Mouse (Mus musculus): ENCODE measurements around the gene Gm16253.
"Not testable (repeated sequence)": the region's sequence is repeated elsewhere in the genome, so short reads cannot be mapped to it uniquely, and the experiment has no call there.

Gene Gm16253

DNA sequence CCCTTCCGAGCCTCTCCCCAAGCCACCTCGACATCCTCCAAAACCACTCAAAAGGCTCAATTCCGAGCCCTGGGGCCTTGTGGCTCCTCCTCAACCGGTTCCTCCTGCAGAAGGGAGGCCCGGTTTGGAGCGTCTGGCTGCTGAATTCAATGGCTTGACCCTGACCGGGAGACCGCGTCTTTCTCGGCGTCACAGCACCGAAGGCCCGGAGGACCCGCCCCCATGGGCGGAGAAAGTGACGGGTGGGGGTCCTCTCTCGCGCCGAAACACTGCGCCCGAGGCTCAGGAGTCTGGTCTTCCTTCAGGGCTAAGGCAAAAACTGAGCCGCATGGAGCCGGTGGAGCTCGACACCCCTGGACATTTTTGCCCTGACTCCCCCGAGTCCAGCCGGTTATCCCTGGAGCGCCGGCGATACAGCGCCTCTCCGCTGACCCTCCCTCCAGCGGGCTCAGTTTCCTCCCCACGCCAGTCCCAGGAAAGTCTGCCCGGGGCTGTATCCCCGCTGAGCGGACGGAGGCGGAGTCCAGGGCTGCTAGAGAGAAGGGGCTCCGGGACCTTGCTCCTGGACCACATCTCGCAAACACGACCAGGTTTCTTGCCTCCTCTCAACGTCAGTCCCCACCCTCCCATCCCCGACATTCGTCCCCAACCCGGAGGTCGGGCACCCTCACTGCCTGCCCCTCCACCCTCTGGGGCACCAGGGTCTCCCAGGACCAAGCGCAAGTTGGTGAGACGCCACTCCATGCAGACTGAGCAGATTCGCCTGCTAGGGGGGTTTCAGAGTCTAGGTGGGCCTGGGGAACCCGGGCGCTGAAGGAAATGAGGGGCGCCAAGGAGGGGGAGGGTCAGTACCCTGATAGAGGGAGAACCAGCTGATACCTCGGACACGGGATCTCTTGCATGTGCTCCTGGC is 21.6 kb downstream of the Gm16253 start:
- DNase-seq (ENCODE audit: low spot score in 2 of 2) = no peak

DNA sequence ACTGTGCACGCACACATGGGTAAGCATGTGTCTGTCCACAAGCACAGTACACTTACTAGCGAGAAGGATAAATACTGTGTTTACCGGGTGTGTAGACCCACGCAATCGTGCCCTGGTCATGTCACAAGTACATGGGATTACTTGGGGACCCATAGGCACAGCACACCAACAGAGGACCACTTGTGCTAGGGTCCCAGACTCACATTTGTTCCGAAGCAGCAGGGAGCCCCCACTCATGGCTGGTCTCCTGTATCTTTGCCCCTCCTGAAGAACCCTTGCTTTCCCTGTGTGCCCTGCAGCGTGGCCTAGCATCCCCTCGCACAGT is 22.2 kb downstream of the Gm16253 start:
- no peak for DNase-seq (ENCODE audit: low spot score in 2 of 2)

DNA sequence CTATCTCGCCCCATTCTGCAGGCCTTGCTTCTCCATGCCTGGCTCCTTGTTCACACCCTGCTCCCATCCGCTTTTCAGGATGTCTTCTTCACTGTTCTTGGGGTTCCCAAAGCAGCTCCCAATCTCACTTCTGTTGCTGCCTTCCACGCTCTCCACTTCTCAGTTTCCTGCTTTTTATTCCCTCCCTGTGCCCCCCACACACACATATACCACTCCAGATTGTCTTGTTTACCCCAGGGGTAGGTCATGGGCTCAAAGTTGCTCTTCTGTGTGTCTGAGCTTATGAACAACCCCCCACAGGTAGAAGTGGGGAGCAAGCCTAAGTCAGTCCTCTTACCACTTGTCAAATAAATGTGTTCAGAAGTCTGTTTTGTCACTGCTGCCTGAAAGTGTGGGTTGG is 22.6 kb downstream of the Gm16253 start:
- no peak for DNase-seq (ENCODE audit: low spot score in 2 of 2)

GRCm38 (mm10) chr3:96600639-96601250 is 24.0 kb downstream of the Gm16253 start, which contains the start of gene Lix1l:
Gene Lix1l (plus strand): TSS chr3:96601149.
- DNase-seq (ENCODE audit: low spot score in 2 of 2) = peak; percentile 50 to 75

DNA sequence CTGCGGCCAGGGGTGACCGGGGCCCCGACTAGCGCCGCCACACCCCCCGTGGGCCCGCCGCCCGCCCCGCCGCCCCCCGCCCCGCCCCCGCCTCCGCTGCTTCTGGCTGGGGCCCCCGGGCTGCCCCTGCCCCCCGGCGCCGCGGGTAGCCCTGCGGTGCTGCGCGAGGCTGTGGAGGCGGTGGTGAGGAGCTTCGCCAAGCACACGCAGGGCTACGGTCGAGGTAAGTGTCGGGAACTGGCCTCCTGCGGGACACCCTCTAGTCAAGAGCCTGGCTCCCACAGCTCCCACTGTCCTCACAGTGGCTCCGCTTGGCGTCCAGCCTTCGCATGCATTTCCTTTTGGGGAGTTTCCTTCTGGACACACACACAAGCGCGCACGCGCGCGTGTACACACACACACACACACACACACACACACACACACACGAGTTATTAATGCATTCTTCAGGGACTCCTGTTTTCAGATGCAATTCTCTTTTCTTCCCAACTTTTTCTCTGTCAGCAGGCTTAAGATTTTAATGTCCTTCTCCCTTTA is 24.5 kb downstream of the Gm16253 start:
- DNase-seq (ENCODE audit: low spot score in 2 of 2) = no peak

DNA sequence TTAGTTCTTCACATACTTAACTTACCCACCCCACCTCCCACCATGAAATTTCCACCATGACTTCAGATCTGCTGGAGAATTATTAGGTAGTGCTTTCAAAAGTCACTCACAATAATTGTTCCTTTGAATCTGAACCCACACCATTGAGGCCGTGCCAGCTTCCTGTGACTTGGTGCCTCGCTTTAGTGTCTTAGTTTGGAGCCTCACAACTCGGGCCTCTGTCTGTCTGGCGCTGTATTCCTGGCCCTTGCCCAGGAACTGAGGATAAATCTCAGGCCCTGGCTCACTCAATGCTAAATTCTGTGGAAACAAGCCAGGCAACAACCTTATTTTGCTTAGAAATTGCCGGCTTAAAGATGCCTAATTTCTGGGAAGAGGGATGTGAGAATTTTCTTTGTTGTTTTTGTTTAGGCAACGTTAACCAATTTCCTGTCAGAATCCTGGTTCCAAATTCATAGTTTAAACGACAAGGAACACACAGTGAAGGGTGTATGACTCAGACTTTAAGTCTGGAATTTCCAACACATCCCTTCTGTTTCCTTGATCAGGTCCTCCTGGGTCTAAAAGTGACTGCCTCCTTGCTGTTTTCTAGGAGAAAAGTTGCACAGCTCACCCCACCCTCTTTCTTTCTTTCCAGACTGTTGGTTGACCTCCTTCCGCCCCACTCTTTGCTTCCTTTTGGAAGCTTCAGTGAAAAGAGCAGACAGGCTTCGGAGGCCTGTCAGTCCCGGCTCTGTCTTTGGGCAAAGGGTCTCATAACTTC is 25.3 kb downstream of the Gm16253 start:
- no peak for DNase-seq (ENCODE audit: low spot score in 2 of 2)

- DNase-seq (ENCODE audit: low spot score in 2 of 2) = no peak
These were observed 25.9 kb downstream of the Gm16253 start for GRCm38 (mm10) chr3:96602704-96603084.

DNA sequence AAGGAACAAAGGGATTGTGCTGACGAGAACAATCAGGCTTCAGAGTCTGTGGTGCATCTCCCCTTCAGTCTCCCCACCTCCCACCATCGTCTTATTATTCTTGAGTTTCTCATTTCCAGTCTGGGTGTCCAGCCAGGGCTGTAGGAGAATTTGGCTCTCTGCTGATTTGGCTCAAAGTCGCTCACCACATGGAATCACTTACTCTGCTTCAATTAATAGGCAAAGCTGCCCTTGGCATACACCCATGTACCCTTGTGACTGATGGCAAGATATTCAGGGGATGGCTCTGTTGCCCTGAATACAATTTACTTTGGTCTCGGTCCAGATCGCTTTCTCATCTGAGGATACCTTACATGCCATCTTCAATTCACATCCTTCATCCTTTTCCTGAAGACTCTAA is 26.5 kb downstream of the Gm16253 start:
- DNase-seq (ENCODE audit: low spot score in 2 of 2) = no peak

- not testable (repeated sequence) for DNase-seq (ENCODE audit: low spot score in 2 of 2)
These were observed 29.2 kb downstream of the Gm16253 start for GRCm38 (mm10) chr3:96606007-96606406.

DNA sequence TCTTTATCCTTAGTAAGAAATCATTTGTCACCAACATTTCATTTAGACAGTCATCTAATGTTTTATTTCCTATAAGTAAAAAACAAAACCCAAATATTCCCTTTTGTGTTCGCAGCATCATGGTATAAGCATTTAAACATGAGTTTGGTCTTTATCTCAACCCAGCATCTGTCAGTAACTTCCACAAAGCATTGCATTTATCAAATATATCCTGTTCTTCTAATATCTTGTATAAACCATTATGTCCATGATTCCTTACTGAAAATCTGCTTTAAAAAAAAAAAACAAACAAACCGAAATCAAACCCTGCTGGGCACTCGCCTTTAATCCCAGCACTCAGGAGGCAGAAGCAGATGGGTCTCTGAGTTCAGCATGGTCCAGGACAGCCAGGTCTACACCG is 29.8 kb downstream of the Gm16253 start:
- no peak for DNase-seq (ENCODE audit: low spot score in 2 of 2)

- no peak for DNase-seq (ENCODE audit: low spot score in 2 of 2)
These were observed 41.2 kb downstream of the Gm16253 start for GRCm38 (mm10) chr3:96617941-96618340.

DNA sequence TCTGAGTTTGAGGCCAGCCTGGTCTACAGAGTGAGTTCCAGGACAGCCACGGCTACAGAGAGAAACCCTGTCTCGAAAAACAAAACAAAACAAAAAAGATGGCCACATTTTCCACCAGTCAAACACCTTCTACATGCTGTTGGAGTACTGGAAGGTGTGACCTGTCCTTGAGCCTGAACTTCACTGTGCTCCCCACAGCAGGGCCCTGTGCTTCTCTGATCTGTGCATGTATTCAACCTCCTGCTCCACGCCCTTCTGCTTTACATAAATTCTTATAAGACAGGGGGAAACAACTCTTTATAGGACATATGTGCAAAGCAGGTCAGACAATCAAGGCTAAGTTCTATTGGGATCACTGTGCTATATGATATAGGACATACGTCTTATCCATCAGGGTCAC is 46.4 kb downstream of the Gm16253 start:
- no peak for DNase-seq (ENCODE audit: low spot score in 2 of 2)

DNA sequence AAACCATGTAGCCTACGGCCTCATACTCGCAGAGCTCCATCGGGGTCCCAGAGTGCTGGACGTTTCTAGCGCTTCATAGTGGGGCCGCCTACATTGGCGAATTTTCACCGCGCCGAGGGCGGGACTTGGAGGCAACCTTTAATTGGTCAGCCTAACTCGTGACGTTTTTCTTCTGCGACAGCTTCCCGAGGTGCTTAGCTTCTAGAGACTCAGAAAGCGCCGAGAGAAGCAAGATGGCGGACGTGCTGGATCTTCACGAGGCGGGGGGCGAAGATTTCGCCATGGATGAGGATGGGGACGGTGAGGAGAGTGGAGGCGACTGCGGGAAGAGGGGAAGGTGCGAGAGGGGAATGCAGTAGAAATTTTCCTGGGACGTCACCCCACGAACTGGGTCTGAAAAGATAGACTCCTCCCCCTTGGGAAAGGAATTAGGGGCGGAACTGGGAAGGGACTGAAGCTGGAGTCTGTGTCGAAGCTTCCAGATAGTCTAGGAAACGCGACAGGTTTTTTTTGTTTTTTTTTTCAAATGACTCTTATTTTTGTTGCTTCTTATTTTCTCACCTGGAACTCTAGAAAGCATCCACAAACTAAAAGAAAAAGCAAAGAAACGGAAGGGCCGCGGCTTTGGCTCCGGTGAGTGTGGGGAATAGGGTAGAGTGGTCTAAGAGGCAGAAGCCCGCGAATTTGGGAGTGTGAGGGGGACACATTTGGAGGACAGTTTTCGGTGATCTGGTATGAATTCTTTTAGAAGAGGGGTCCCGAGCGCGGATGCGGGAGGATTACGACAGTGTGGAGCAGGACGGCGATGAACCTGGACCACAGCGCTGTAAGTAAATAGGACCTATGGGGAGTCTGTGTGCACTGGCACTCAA is 53.2 kb downstream of the Gm16253 start, which contains the start of gene Rbm8a:
Gene Rbm8a, plus strand, starts transcription at position 205 of the 872 bp plus-strand sequence.
- DNase-seq (ENCODE audit: low spot score in 2 of 2) = peak; percentile 90 to 93
